Mouse (Mus musculus): ENCODE measurements around the gene Fbxw8. TPM values are rescaled to one million over a fixed set of nuclear protein-coding genes. Genes with fewer than 3 reads are reported as not detected.

The Fbxw8 gene
- polyA plus RNA-seq, 1 experiment: 20.9 TPM

GRCm38 (mm10) chr5:118034632-118035031 lies 120.6 kb downstream of the Fbxw8 start:
- H3K4me1 ChIP-seq (replicated peaks; ENCODE audit: control insufficient read depth, insufficient read depth, low read length): peaks cover 55% of the 10 kb centered on the region

GRCm38 (mm10) chr5:118033740-118034139 lies 121.5 kb downstream of the Fbxw8 start:
- peaks cover 53% of the 10 kb centered on the region for H3K4me1 ChIP-seq (replicated peaks; ENCODE audit: control insufficient read depth, insufficient read depth, low read length)

More at GRCm38 (mm10) chr5:118034632-118035031, 120.6 kb downstream of the Fbxw8 start:
- no peaks in the 10 kb centered on the region for H3K27me3 ChIP-seq (ENCODE audit: control insufficient read depth, insufficient read depth, low read length)
- H3K27ac ChIP-seq (ENCODE audit: control insufficient read depth, insufficient read depth, low read length): no peak overlapping the region
- TF ChIP-seq POLR2A (IDR thresholded peaks at IDR 0.05; ENCODE audit: control insufficient read depth, extremely low read depth, insufficient read depth, low read length, poor library complexity): no peak
- no peak for TF ChIP-seq CTCF (IDR thresholded peaks at IDR 0.05; ENCODE audit: borderline replicate concordance, control insufficient read depth, extremely low read depth, insufficient read depth, low read length, poor library complexity)
- 96% methylated on average over 1 of the region's 1 CpGs for WGBS
- H3K4me3 ChIP-seq (ENCODE audit: control insufficient read depth, insufficient read depth, low read length): no peak overlapping the region
- no peak for DNase-seq
- H3K36me3 ChIP-seq (ENCODE audit: control insufficient read depth, insufficient read depth, low read length): no peaks in the 10 kb centered on the region

GRCm38 (mm10) chr5:118033328-118033727 lies 121.9 kb downstream of the Fbxw8 start:
- DNase-seq: no peak
- 17% methylated on average over 4 of the region's 4 CpGs for WGBS

More at GRCm38 (mm10) chr5:118033740-118034139, 121.5 kb downstream of the Fbxw8 start:
- DNase-seq: no peak
- no peak overlapping the region for H3K27ac ChIP-seq (ENCODE audit: control insufficient read depth, insufficient read depth, low read length)
- TF ChIP-seq CTCF (IDR thresholded peaks at IDR 0.05; ENCODE audit: borderline replicate concordance, control insufficient read depth, extremely low read depth, insufficient read depth, low read length, poor library complexity) (no peak), POLR2A (IDR thresholded peaks at IDR 0.05; ENCODE audit: control insufficient read depth, extremely low read depth, insufficient read depth, low read length, poor library complexity) (no peak)
- no peaks in the 10 kb centered on the region; the same call in 1 of the 2 replicates for H3K27me3 ChIP-seq (ENCODE audit: control insufficient read depth, insufficient read depth, low read length)
- H3K36me3 ChIP-seq (ENCODE audit: control insufficient read depth, insufficient read depth, low read length): no peaks in the 10 kb centered on the region
- 83% methylated on average over 6 of the region's 6 CpGs for WGBS
- H3K4me3 ChIP-seq (ENCODE audit: control insufficient read depth, insufficient read depth, low read length): no peak overlapping the region

GRCm38 (mm10) chr5:118031508-118031907 lies 123.8 kb downstream of the Fbxw8 start:
- H3K27ac ChIP-seq (ENCODE audit: control insufficient read depth, insufficient read depth, low read length): no peak overlapping the region
- 94% methylated on average over 4 of the region's 4 CpGs for WGBS
- TF ChIP-seq CTCF (IDR thresholded peaks at IDR 0.05; ENCODE audit: borderline replicate concordance, control insufficient read depth, extremely low read depth, insufficient read depth, low read length, poor library complexity) (no peak), POLR2A (IDR thresholded peaks at IDR 0.05; ENCODE audit: control insufficient read depth, extremely low read depth, insufficient read depth, low read length, poor library complexity) (no peak)
- peaks cover 56% of the 10 kb centered on the region for H3K4me1 ChIP-seq (replicated peaks; ENCODE audit: control insufficient read depth, insufficient read depth, low read length)
- H3K36me3 ChIP-seq (ENCODE audit: control insufficient read depth, insufficient read depth, low read length): no peaks in the 10 kb centered on the region
- H3K4me3 ChIP-seq (ENCODE audit: control insufficient read depth, insufficient read depth, low read length): no peak overlapping the region
- H3K27me3 ChIP-seq (ENCODE audit: control insufficient read depth, insufficient read depth, low read length): peaks cover 17% of the 10 kb centered on the region
- no peak for DNase-seq

More at GRCm38 (mm10) chr5:118033328-118033727, 121.9 kb downstream of the Fbxw8 start:
- peaks cover 55% of the 10 kb centered on the region for H3K4me1 ChIP-seq (replicated peaks; ENCODE audit: control insufficient read depth, insufficient read depth, low read length)
- H3K4me3 ChIP-seq (ENCODE audit: control insufficient read depth, insufficient read depth, low read length): no peak overlapping the region
- H3K36me3 ChIP-seq (ENCODE audit: control insufficient read depth, insufficient read depth, low read length): no peaks in the 10 kb centered on the region
- no peak overlapping the region for H3K27ac ChIP-seq (ENCODE audit: control insufficient read depth, insufficient read depth, low read length)
- H3K27me3 ChIP-seq (ENCODE audit: control insufficient read depth, insufficient read depth, low read length): peaks cover 1% of the 10 kb centered on the region; the same call in 1 of the 2 replicates
- TF ChIP-seq POLR2A (IDR thresholded peaks at IDR 0.05; ENCODE audit: control insufficient read depth, extremely low read depth, insufficient read depth, low read length, poor library complexity) (no peak), CTCF (IDR thresholded peaks at IDR 0.05; ENCODE audit: borderline replicate concordance, control insufficient read depth, extremely low read depth, insufficient read depth, low read length, poor library complexity) (no peak)

- Histone ChIP-seq H3K4me1 (replicated peaks; ENCODE audit: control insufficient read depth, insufficient read depth, low read length) (peaks cover 55% of the 10 kb centered on the region), H3K4me3 (ENCODE audit: control insufficient read depth, insufficient read depth, low read length) (no peak overlapping the region)
- no peak for DNase-seq
Observed at GRCm38 (mm10) chr5:118031059-118031458, 124.2 kb downstream of the Fbxw8 start.

GRCm38 (mm10) chr5:118030022-118030675 lies 125.1 kb downstream of the Fbxw8 start:
- H3K27ac ChIP-seq (ENCODE audit: control insufficient read depth, insufficient read depth, low read length): no peak overlapping the region
- WGBS: 92% methylated on average over 9 of the region's 9 CpGs
- H3K36me3 ChIP-seq (ENCODE audit: control insufficient read depth, insufficient read depth, low read length): no peaks in the 10 kb centered on the region
- H3K4me1 ChIP-seq (replicated peaks; ENCODE audit: control insufficient read depth, insufficient read depth, low read length): peaks cover 53% of the 10 kb centered on the region
- TF ChIP-seq CTCF (IDR thresholded peaks at IDR 0.05; ENCODE audit: borderline replicate concordance, control insufficient read depth, extremely low read depth, insufficient read depth, low read length, poor library complexity) (no peak), POLR2A (IDR thresholded peaks at IDR 0.05; ENCODE audit: control insufficient read depth, extremely low read depth, insufficient read depth, low read length, poor library complexity) (no peak)
- no peak for DNase-seq
- H3K4me3 ChIP-seq (ENCODE audit: control insufficient read depth, insufficient read depth, low read length): no peak overlapping the region
- peaks cover 17% of the 10 kb centered on the region for H3K27me3 ChIP-seq (ENCODE audit: control insufficient read depth, insufficient read depth, low read length)

More at GRCm38 (mm10) chr5:118031059-118031458, 124.2 kb downstream of the Fbxw8 start:
- H3K27ac ChIP-seq (ENCODE audit: control insufficient read depth, insufficient read depth, low read length): no peak overlapping the region
- peaks cover 17% of the 10 kb centered on the region for H3K27me3 ChIP-seq (ENCODE audit: control insufficient read depth, insufficient read depth, low read length)
- no peaks in the 10 kb centered on the region for H3K36me3 ChIP-seq (ENCODE audit: control insufficient read depth, insufficient read depth, low read length)
- TF ChIP-seq POLR2A (IDR thresholded peaks at IDR 0.05; ENCODE audit: control insufficient read depth, extremely low read depth, insufficient read depth, low read length, poor library complexity): no peak
- TF ChIP-seq CTCF (IDR thresholded peaks at IDR 0.05; ENCODE audit: borderline replicate concordance, control insufficient read depth, extremely low read depth, insufficient read depth, low read length, poor library complexity): no peak
- WGBS: 100% methylated on average over 5 of the region's 5 CpGs
